Mouse (Mus musculus) heart, embryonic 14.5 days (tissue): ENCODE measurements around the gene Psmc5. TPM values are rescaled to one million over a fixed set of nuclear protein-coding genes. Genes with fewer than 3 reads are reported as not detected.
A peak's percentile ranks its signal among the peaks of the same experiment; 100 is the strongest.
"Not testable (repeated sequence)": the region's sequence is repeated elsewhere in the genome, so short reads cannot be mapped to it uniquely, and the experiment has no call there.

ENCODE experiments used
- ATAC-seq: fragments of 200-750 bp; cut with Nextera tagmentation; 2 replicates; pipeline ENCODE4 v1.8.0; 2017; ENCODE audit warnings: low read depth, moderate TSS enrichment; ENCODE audit not compliant: insufficient number of reproducible peaks, insufficient read depth, low FRiP score
- H3K27ac ChIP-seq, 2 experiments: fragments of 200-500 bp in 1 of 2; fragments of 300-500 bp in 1 of 2; sonication (generic) in 1 of 2; replicated peaks in 1 of 2; 2 replicates each; pipeline ENCODE4 v1.5.1; 2012 to 2014; ENCODE audit warnings: low read depth in 2 of 2, low read length in 2 of 2, control low read depth in 1 of 2, mild to moderate bottlenecking in 1 of 2, mixed read lengths in 1 of 2; ENCODE audit not compliant: control insufficient read depth in 1 of 2, insufficient read depth in 1 of 2
- H3K27me3 ChIP-seq: fragments of 300-500 bp; sonication (generic); 2 replicates; pipeline ENCODE4 v1.6.1; 2014; ENCODE audit warnings: mild to moderate bottlenecking, low read length, control low read depth; ENCODE audit not compliant: control insufficient read depth, insufficient read depth
- H3K36me3 ChIP-seq: fragments of 300-500 bp; sonication (generic); 2 replicates; pipeline ENCODE4 v1.6.1; 2014; ENCODE audit warnings: mild to moderate bottlenecking, control low read depth, low read length, mixed read lengths; ENCODE audit not compliant: control insufficient read depth, insufficient read depth
- H3K4me1 ChIP-seq, 2 experiments: fragments of 200-500 bp in 1 of 2; fragments of 300-500 bp in 1 of 2; sonication (generic) in 1 of 2; 2 replicates each; pipeline ENCODE4 v1.6.1; 2012 to 2014; ENCODE audit warnings: low read length in 2 of 2, control low read depth in 1 of 2, mixed read lengths in 1 of 2; ENCODE audit not compliant: control insufficient read depth in 2 of 2, insufficient read depth in 2 of 2
- H3K4me2 ChIP-seq: fragments of 300-500 bp; sonication (generic); 2 replicates; pipeline ENCODE4 v1.6.1; 2014; ENCODE audit warnings: mild to moderate bottlenecking, low read length
- H3K4me3 ChIP-seq, 2 experiments: fragments of 200-500 bp in 1 of 2; fragments of 300-500 bp in 1 of 2; sonication (generic) in 1 of 2; 2 replicates each; pipeline ENCODE4 v1.5.1; 2012 to 2014; ENCODE audit warnings: low read length in 2 of 2, mild to moderate bottlenecking in 2 of 2, control low read depth in 1 of 2, low read depth in 1 of 2, moderate library complexity in 1 of 2; ENCODE audit not compliant: control insufficient read depth in 1 of 2, insufficient read depth in 1 of 2
- H3K9ac ChIP-seq: fragments of 300-500 bp; sonication (generic); 2 replicates; pipeline ENCODE4 v1.6.1; 2014; ENCODE audit warnings: mild to moderate bottlenecking, low read length
- H3K9me3 ChIP-seq: fragments of 300-500 bp; sonication (generic); 2 replicates; pipeline ENCODE4 v1.6.1; 2016; ENCODE audit warnings: low read length, control low read depth; ENCODE audit not compliant: control insufficient read depth
- WGBS: fragments of 180-500 bp; shearing (Covaris S2); extraction: QIAGEN DNeasy Blood & Tissue Kit; methylation state at CpG from one replicate; pipeline ENCODE4 v1.1.7; 2014; 5-methylcytosine and 5-hydroxymethylcytosine counted together
- polyA plus RNA-seq: library from polyadenylated mRNA; unstranded; fragments of >200 nt; fragmentation: Nextera tagmentation; extraction: Ambion mirVana; gene quantifications from 2 replicates; pipeline ENCODE4 v1.2.1, GENCODE M21; 2014

Gene Psmc5
- polyA plus RNA-seq, 1 experiment from 2014 or later: 200 TPM

- not testable (repeated sequence) for H3K4me3 ChIP-seq, H3K27me3 ChIP-seq, H3K27ac ChIP-seq, H3K4me1 ChIP-seq, H3K9ac ChIP-seq, H3K4me2 ChIP-seq, ATAC-seq, H3K9me3 ChIP-seq
- WGBS: 86% methylated on average over 8 of the region's 8 CpGs
- peaks cover 88% of the 10 kb centered on the region for H3K36me3 ChIP-seq
Measured at GRCm38 (mm10) chr11:106233978-106234377, 22.0 kb upstream of the Psmc5 start.

DNA sequence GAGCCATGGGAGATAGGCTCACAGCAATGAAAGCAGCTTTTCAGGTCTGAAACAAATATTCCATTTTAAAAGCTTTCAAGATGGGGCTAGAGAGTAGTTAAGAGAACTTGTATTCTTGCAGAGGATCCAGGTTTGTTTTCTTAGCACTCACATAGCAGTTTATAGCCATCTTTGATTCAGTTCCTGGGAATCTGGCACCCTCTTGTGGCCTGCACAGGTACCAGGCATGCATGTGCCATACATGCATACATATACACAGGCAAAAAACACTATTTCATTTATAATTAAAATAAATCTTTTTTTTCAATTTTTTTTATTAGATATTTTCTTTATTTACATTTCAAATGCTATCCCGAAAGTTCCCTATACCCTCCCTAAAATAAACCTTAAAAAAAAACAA lies 9.1 kb upstream of the Psmc5 start:
- Histone ChIP-seq H3K4me3 (no peak overlapping the region), H3K36me3 (peaks cover 100% of the 10 kb centered on the region), H3K9me3 (no peaks in the 10 kb centered on the region), H3K4me2 (no peak overlapping the region), H3K27me3 (no peaks in the 10 kb centered on the region), H3K4me1 (no peaks in the 10 kb centered on the region), H3K9ac (no peak overlapping the region), H3K27ac (no peak overlapping the region)
- no peak for ATAC-seq
- whole genome bisulfite sequencing: 98% methylated on average over 1 of the region's 1 CpGs

DNA sequence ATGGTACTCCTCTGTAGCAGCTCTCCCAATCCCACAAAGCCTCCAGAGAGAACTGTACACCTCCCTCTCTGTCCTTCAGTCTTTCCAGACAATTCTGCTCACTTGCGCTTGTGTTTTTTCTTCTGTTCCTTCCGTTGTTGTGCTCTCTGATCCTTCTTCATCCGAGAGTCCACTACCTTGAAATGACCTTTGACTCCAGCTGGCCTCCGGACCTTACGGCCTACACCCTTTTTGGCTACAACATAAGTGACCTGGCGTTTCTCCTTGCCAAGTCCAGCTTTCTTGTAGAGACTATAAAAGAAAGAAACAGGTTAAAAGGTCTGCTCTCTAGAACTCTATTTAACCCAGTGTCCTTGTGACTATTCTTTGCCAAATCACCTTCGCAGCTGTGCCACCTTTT lies 6.6 kb upstream of the Psmc5 start:
- Histone ChIP-seq H3K27ac (no peak overlapping the region), H3K27me3 (no peaks in the 10 kb centered on the region), H3K4me2 (no peak overlapping the region), H3K9ac (no peak overlapping the region), H3K9me3 (no peaks in the 10 kb centered on the region), H3K4me3 (no peak overlapping the region), H3K36me3 (peaks cover 100% of the 10 kb centered on the region), H3K4me1 (no peaks in the 10 kb centered on the region; a peak in 1 of 4 replicates)
- 84% methylated on average over 7 of the region's 7 CpGs for WGBS
- no peak for ATAC-seq

- Histone ChIP-seq H3K27ac (0 out of 4 replicates have a peak overlapping the region, but pooled peaks of 1 of the 2 experiments have one; percentile 71), H3K9me3 (no peaks in the 10 kb centered on the region), H3K4me3 (peak overlapping the region; percentile 50 to 74), H3K4me1 (peaks cover 4 to 18% of the 10 kb centered on the region in 2 experiments), H3K36me3 (peaks cover 68% of the 10 kb centered on the region), H3K9ac (peak overlapping the region; percentile 85), H3K27me3 (no peaks in the 10 kb centered on the region), H3K4me2 (peak overlapping the region; percentile 95)
- ATAC-seq: no peak
- WGBS: 16% methylated on average over 2 of the region's 2 CpGs
Measured at GRCm38 (mm10) chr11:106254767-106255166, 1.2 kb upstream of the Psmc5 start.

DNA sequence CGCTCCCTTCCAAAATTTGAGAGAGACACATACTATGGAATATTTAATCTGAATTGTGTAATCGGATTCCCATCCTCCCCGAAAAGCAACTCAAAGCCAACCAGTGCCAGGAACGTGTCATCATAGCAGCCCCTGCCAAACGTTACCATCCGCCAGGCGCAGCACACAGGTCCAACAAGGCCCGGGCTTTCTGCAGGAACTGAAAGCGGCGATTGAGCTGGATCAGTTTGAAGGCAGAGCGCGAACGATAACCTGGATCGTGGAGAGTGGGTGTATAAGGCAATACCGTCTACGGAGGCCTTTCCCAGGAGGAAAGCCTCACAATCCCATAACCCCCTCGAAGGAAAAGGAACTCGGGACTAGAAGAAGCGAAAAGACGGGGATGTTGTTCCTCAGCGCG lies 780 bp upstream of the Psmc5 start:
- 2% methylated on average over 22 of the region's 22 CpGs for WGBS

DNA sequence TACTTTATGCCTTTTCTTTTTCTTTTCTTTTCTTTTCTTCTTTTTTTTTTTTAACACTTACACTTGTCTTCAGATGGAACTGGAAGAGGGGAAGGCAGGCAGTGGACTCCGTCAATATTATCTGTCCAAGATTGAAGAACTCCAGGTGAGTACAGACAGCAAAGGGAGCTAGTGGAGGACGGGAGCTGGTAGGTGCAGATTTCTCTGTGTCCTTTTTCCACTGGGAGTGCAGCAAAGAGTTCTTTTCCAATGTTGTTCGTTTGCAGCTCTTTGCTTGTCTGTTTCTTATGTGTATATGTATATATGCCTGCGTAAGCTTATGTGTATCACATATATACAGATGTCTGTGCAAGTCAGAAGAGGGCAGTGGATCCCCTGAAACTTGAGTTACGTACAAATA lies 821 bp downstream of the Psmc5 start:
- Histone ChIP-seq H3K4me2 (peak overlapping the region; percentile 95), H3K9ac (peak overlapping the region; percentile 85), H3K27me3 (no peaks in the 10 kb centered on the region), H3K9me3 (no peaks in the 10 kb centered on the region), H3K4me1 (peaks cover 4 to 18% of the 10 kb centered on the region in 2 experiments), H3K36me3 (peaks cover 62% of the 10 kb centered on the region), H3K4me3 (peak overlapping the region; percentile 50 to 74; a peak in 3 of 4 replicates), H3K27ac (no peak overlapping the region)
- no peak for ATAC-seq
- 51% methylated on average over 5 of the region's 5 CpGs for WGBS

More for the DNA sequence above, 780 bp upstream of the Psmc5 start:
- ATAC-seq: no peak; the same call in 1 of the 2 replicates
- Histone ChIP-seq H3K36me3 (peaks cover 64% of the 10 kb centered on the region), H3K27ac (peak overlapping the region; percentile 36 to 71; a peak in 3 of 4 replicates), H3K9ac (peak overlapping the region; percentile 85), H3K4me2 (peak overlapping the region; percentile 95), H3K9me3 (no peaks in the 10 kb centered on the region), H3K4me1 (peaks cover 4 to 18% of the 10 kb centered on the region in 2 experiments), H3K4me3 (peak overlapping the region; percentile 50 to 74), H3K27me3 (no peaks in the 10 kb centered on the region)

GRCm38 (mm10) chr11:106260826-106261450 lies 5.0 kb downstream of the Psmc5 start:
- Histone ChIP-seq H3K27me3 (no peaks in the 10 kb centered on the region), H3K4me3 (no peak overlapping the region), H3K27ac (no peak overlapping the region), H3K9ac (no peak overlapping the region), H3K4me2 (no peak overlapping the region), H3K36me3 (peaks cover 77% of the 10 kb centered on the region), H3K9me3 (no peaks in the 10 kb centered on the region), H3K4me1 (peaks cover 2 to 9% of the 10 kb centered on the region in 2 experiments; a peak in 2 of 4 replicates)
- 75% methylated on average over 14 of the region's 14 CpGs for WGBS
- no peak for ATAC-seq

GRCm38 (mm10) chr11:106263963-106264362 lies 8.0 kb downstream of the Psmc5 start:
- H3K36me3 ChIP-seq: peaks cover 80% of the 10 kb centered on the region
- H3K9me3 ChIP-seq: no peaks in the 10 kb centered on the region
- H3K27ac ChIP-seq: no peak overlapping the region
- WGBS: 86% methylated on average over 9 of the region's 9 CpGs
- H3K9ac ChIP-seq: no peak overlapping the region
- H3K4me1 ChIP-seq: peaks cover 0 to 11% of the 10 kb centered on the region in 2 experiments; a peak in 3 of 4 replicates
- ATAC-seq: no peak
- H3K4me3 ChIP-seq: no peak overlapping the region
- H3K4me2 ChIP-seq: no peak overlapping the region
- no peaks in the 10 kb centered on the region for H3K27me3 ChIP-seq
